ENCODE assay signal across 10 mouse cellular contexts in genomic region chr7:75642846-75643563, GRCm38 (mm10).
DNase-seq lines count a peak whose midpoint lies in the region; ATAC-seq lines count a peak whose summit lies in the region.
"Had no signal": no experiment of that assay in that cellular context is flagged by ENCODE, and none has a peak within 500 bp of the region (broad histone marks: within the 10 kb centered on the region; RNA-seq: fewer than 3 reads in every experiment).

No protein-coding gene starts in this region.

- peak overlapping the region; percentile 36 for H3K4me3 ChIP-seq in heart, embryonic 15.5 days
- no peak overlapping the region for H3K4me3 ChIP-seq in liver, embryonic 15.5 days (replicated peaks)
- H3K4me3 ChIP-seq: megakaryocyte, embryonic 14.5 days had no signal

- no peaks in the 10 kb centered on the region for H3K27me3 ChIP-seq in heart, embryonic 15.5 days
- no peaks in the 10 kb centered on the region for H3K27me3 ChIP-seq in liver, embryonic 15.5 days
- H3K27me3 ChIP-seq: megakaryocyte, embryonic 14.5 days had no signal

- H3K9ac ChIP-seq in heart, embryonic 15.5 days, result no peak overlapping the region; the same call in 1 of the 2 replicates
- H3K9ac ChIP-seq in liver, embryonic 15.5 days, result no peak overlapping the region

- DNase-seq in frontal cortex, adult 2 months (ENCODE audit: extremely low spot score in 1 of 2, low spot score in 1 of 2), result no peak
- DNase-seq in 3T3-L1 (ENCODE audit: low read depth, low spot score), result peak; percentile 48
- no peak for DNase-seq in urinary bladder, postnatal 14 days (ENCODE audit: low spot score)
- DNase-seq in thymus, postnatal 14 days, result no peak
- DNase-seq in frontal cortex, postnatal 10 days (ENCODE audit: low spot score in 2 of 2), result no peak
- DNase-seq: thymus, postnatal 25 days had no signal

- 45% methylated on average over 16 of the region's 16 CpGs for WGBS in heart, embryonic 15.5 days
- WGBS in liver, embryonic 15.5 days (ENCODE audit: insufficient replicate concordance), result 68% methylated on average over 16 of the region's 16 CpGs

- peak; percentile 30 for ATAC-seq in frontal cortex, adult (ENCODE audit: low TSS enrichment)
- no peak for ATAC-seq in heart, embryonic 15.5 days (replicated peaks; ENCODE audit: insufficient number of reproducible peaks, insufficient read depth, low FRiP score, low read depth)
- no peak for ATAC-seq in liver, embryonic 15.5 days (ENCODE audit: insufficient read depth)

- no peaks in the 10 kb centered on the region for H3K9me3 ChIP-seq in heart, embryonic 15.5 days (replicated peaks)
- H3K9me3 ChIP-seq in liver, embryonic 15.5 days (replicated peaks), result no peaks in the 10 kb centered on the region
- H3K9me3 ChIP-seq: megakaryocyte, embryonic 14.5 days had no signal

- H3K27ac ChIP-seq in heart, embryonic 15.5 days, result peak overlapping the region; percentile 84
- no peak overlapping the region for H3K27ac ChIP-seq in liver, embryonic 15.5 days (replicated peaks)

- peaks cover 50% of the 10 kb centered on the region for H3K4me1 ChIP-seq in heart, embryonic 15.5 days (replicated peaks)
- H3K4me1 ChIP-seq in liver, embryonic 15.5 days (replicated peaks), result peaks cover 41% of the 10 kb centered on the region

- H3K36me3 ChIP-seq in heart, embryonic 15.5 days, result no peaks in the 10 kb centered on the region
- peaks cover 7% of the 10 kb centered on the region for H3K36me3 ChIP-seq in liver, embryonic 15.5 days (replicated peaks)

- peak overlapping the region; percentile 56 for H3K4me2 ChIP-seq in heart, embryonic 15.5 days
- peak overlapping the region; percentile 36; the same call in 1 of the 2 replicates for H3K4me2 ChIP-seq in liver, embryonic 15.5 days
